Mouse (Mus musculus): ENCODE results near the gene Gapt. TPM values are rescaled to one million over a fixed set of nuclear protein-coding genes. Genes with fewer than 3 reads are reported as not detected.

The Gapt gene
- polyA plus RNA-seq, 1 experiment from 2014 or later = not detected

- ATAC-seq (replicated peaks; ENCODE audit: low FRiP score) = no peak
- Histone ChIP-seq H3K9ac (ENCODE audit: low read length) (no peak overlapping the region), H3K27me3 (ENCODE audit: control insufficient read depth, insufficient read depth, low read length) (no peaks in the 10 kb centered on the region), H3K4me1 (replicated peaks; ENCODE audit: control insufficient read depth, insufficient read depth, low read length) (no peaks in the 10 kb centered on the region), H3K4me2 (ENCODE audit: low read depth, low read length, severe bottlenecking) (no peak overlapping the region), H3K9me3 (ENCODE audit: control insufficient read depth, low read length) (no peaks in the 10 kb centered on the region), H3K36me3 (ENCODE audit: control insufficient read depth, insufficient read depth, low read length) (no peaks in the 10 kb centered on the region), H3K27ac (ENCODE audit: low read depth, low read length) (no peak overlapping the region), H3K4me3 (ENCODE audit: low read depth, low read length) (no peak overlapping the region)
- no peak for DNase-seq (ENCODE audit: low spot score)
- WGBS = 86% methylated on average over 5 of the region's 5 CpGs
These were observed 49.8 kb downstream of the Gapt start for GRCm38 (mm10) chr13:110307188-110307587.

Other genes with a start within 250 kb of the Gapt start
- gene Rab3c, start 76.2 kb downstream of the Gapt start, polyA plus RNA-seq (2014; fragmentation: Nextera tagmentation; extraction: Ambion mirVana) = 15.5 and 17.4 TPM in 2 replicates
- 76.0 and 83.6 TPM in 2 replicates for gene Plk2, start 37.8 kb upstream of the Gapt start, polyA plus RNA-seq (2014; fragmentation: Nextera tagmentation; extraction: Ambion mirVana)